Mouse (Mus musculus) bone marrow macrophage, adult 2 months (primary cell): ENCODE measurements around the gene Spag8. TPM values are rescaled to one million over a fixed set of nuclear protein-coding genes. Genes with fewer than 3 reads are reported as not detected.

Source experiments
- H3K27ac ChIP-seq: 2 replicates; pipeline ENCODE4 v1.5.1; 2012; ENCODE audit warnings: low read depth, low read length; ENCODE audit not compliant: insufficient read depth
- H3K4me1 ChIP-seq: 2 replicates; pipeline ENCODE4 v1.6.1; 2012; ENCODE audit warnings: low read length; ENCODE audit not compliant: control insufficient read depth, insufficient read depth
- H3K4me3 ChIP-seq: 2 replicates; pipeline ENCODE4 v1.5.1; 2012; ENCODE audit warnings: mild to moderate bottlenecking, low read length, moderate library complexity; ENCODE audit not compliant: insufficient read depth
- CTCF ChIP-seq: IDR thresholded peaks from 2 replicates; pipeline ENCODE4 v1.5.1; 2012; ENCODE audit warnings: low read depth, mild to moderate bottlenecking, low read length, moderate library complexity
- POLR2A ChIP-seq: IDR thresholded peaks from 2 replicates; pipeline ENCODE4 v1.6.1; 2012; ENCODE audit warnings: mild to moderate bottlenecking, low read depth, low read length, borderline replicate concordance
- polyA plus RNA-seq: library from polyadenylated mRNA; stranded (reverse); fragments of >200 nt; gene quantifications from 2 replicates; pipeline ENCODE4 v1.2.4, GENCODE M21; 2012; ENCODE audit not compliant: missing spikeins, insufficient read depth, insufficient read length

The Spag8 gene
- not detected in 2 replicates for polyA plus RNA-seq

GRCm38 (mm10) chr4:43653161-43654015 lies at the start of gene Spag8:
TSS of gene Spag8 (minus strand) at chr4:43653594.
- no peak for TF ChIP-seq CTCF
- no peak for TF ChIP-seq POLR2A
- H3K4me1 ChIP-seq = peaks cover 3% of the 10 kb centered on the region
- H3K4me3 ChIP-seq = no peak within 1 kb of the TSS

GRCm38 (mm10) chr4:43700707-43701106 lies 47.3 kb upstream of the Spag8 start, which contains the start of gene Olfr70:
TSS of gene Olfr70 (minus strand) at chr4:43700807.
- no peaks in the 10 kb centered on the region for H3K4me1 ChIP-seq
- TF ChIP-seq CTCF (no peak), POLR2A (no peak)
- H3K27ac ChIP-seq = no peak within 1 kb of the TSS
- H3K4me3 ChIP-seq = no peak within 1 kb of the TSS

More at GRCm38 (mm10) chr4:43653161-43654015, at the start of gene Spag8:
- no peak within 1 kb of the TSS for H3K27ac ChIP-seq

GRCm38 (mm10) chr4:43696561-43696960 lies 43.2 kb upstream of the Spag8 start:
- no peaks in the 10 kb centered on the region for H3K4me1 ChIP-seq
- TF ChIP-seq POLR2A (no peak), CTCF (no peak)
- H3K4me3 ChIP-seq = no peak overlapping the region
- H3K27ac ChIP-seq = no peak overlapping the region

- Histone ChIP-seq H3K4me3 (no peak overlapping the region), H3K4me1 (no peaks in the 10 kb centered on the region), H3K27ac (no peak overlapping the region)
- TF ChIP-seq CTCF = no peak
- TF ChIP-seq POLR2A = no peak
Observed at GRCm38 (mm10) chr4:43695249-43695671, 41.9 kb upstream of the Spag8 start.

GRCm38 (mm10) chr4:43694439-43695248 lies 41.2 kb upstream of the Spag8 start:
- Histone ChIP-seq H3K4me3 (no peak overlapping the region), H3K27ac (no peak overlapping the region), H3K4me1 (no peaks in the 10 kb centered on the region)
- TF ChIP-seq POLR2A (no peak), CTCF (no peak)

- Histone ChIP-seq H3K27ac (no peak overlapping the region), H3K4me1 (no peaks in the 10 kb centered on the region), H3K4me3 (no peak overlapping the region)
- TF ChIP-seq CTCF (no peak), POLR2A (no peak)
Observed at GRCm38 (mm10) chr4:43693806-43694241, 40.4 kb upstream of the Spag8 start.

- TF ChIP-seq CTCF (no peak), POLR2A (no peak)
- Histone ChIP-seq H3K4me3 (no peak overlapping the region), H3K4me1 (no peaks in the 10 kb centered on the region), H3K27ac (no peak overlapping the region)
Observed at GRCm38 (mm10) chr4:43691026-43691425, 37.6 kb upstream of the Spag8 start.

GRCm38 (mm10) chr4:43690021-43690420 lies 36.6 kb upstream of the Spag8 start:
- Histone ChIP-seq H3K4me3 (no peak overlapping the region), H3K4me1 (no peaks in the 10 kb centered on the region), H3K27ac (no peak overlapping the region)
- TF ChIP-seq CTCF (no peak), POLR2A (no peak)

GRCm38 (mm10) chr4:43679416-43680043 lies 26.1 kb upstream of the Spag8 start:
- Histone ChIP-seq H3K27ac (no peak overlapping the region), H3K4me1 (no peaks in the 10 kb centered on the region), H3K4me3 (no peak overlapping the region)
- no peak for TF ChIP-seq POLR2A
- no peak for TF ChIP-seq CTCF
